In the genomic region with DNA sequence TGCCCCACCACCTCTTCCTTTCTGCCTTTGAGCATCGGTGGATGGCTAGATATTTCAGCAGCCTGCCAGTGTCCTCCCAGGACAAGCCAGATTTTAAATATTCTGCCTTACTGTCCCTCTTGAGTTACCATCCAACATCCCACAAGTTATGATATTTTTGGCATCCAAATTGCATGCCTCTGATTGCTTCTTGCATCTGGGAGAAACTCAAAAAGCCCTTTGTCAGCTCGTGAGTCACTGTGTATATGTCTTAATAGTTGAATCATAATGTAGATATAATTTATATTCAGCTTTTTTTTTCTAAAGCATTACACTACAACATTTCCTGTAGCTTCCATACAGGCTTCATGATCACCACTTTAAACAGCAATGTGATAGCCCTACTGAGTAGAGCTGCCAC, we compare ENCODE assay signal across 29 mouse cellular contexts. TPM values are rescaled to one million over a fixed set of nuclear protein-coding genes. Genes with fewer than 3 reads are reported as not detected.
A peak's percentile ranks its signal among the peaks of the same experiment; 100 is the strongest.
DNase-seq lines count a peak whose midpoint lies in the region; ATAC-seq and TF ChIP-seq lines count a peak whose summit lies in the region.
"Had no signal": no experiment of that assay in that cellular context is flagged by ENCODE, and none has a peak within 500 bp of the region (broad histone marks: within the 10 kb centered on the region; RNA-seq: fewer than 3 reads in every experiment).

No protein-coding gene starts in this region.

- H3K4me1 ChIP-seq in hindbrain, embryonic 10.5 days (replicated peaks) = peaks cover 37% of the 10 kb centered on the region
- no peaks in the 10 kb centered on the region for H3K4me1 ChIP-seq in hindbrain, embryonic 11.5 days (replicated peaks; ENCODE audit: control insufficient read depth, insufficient read depth, low read length)
- H3K4me1 ChIP-seq in midbrain, embryonic 13.5 days (replicated peaks) = peaks cover 33% of the 10 kb centered on the region
- H3K4me1 ChIP-seq in midbrain, embryonic 11.5 days (ENCODE audit: control insufficient read depth, insufficient read depth, low read length) = peaks cover 3% of the 10 kb centered on the region; the same call in 1 of the 2 replicates
- H3K4me1 ChIP-seq: embryonic facial prominence, embryonic 12.5 days; embryonic facial prominence, embryonic 15.5 days had no signal

- WGBS in hindbrain, embryonic 10.5 days = 80% methylated on average over 2 of the region's 2 CpGs
- WGBS in hindbrain, embryonic 11.5 days = 80% methylated on average over 2 of the region's 2 CpGs
- 75% methylated on average over 2 of the region's 2 CpGs for WGBS in midbrain, embryonic 13.5 days
- 77% methylated on average over 2 of the region's 2 CpGs for WGBS in midbrain, embryonic 11.5 days

- no peak for TF ChIP-seq CTCF in C2C12 (IDR thresholded peaks at IDR 0.05; ENCODE audit: control insufficient read depth, insufficient read depth, insufficient read length)

- H3K9me3 ChIP-seq in hindbrain, embryonic 10.5 days = no peaks in the 10 kb centered on the region
- H3K9me3 ChIP-seq in hindbrain, embryonic 11.5 days (ENCODE audit: control insufficient read depth, low read length) = no peaks in the 10 kb centered on the region
- H3K9me3 ChIP-seq in midbrain, embryonic 13.5 days = no peaks in the 10 kb centered on the region
- no peaks in the 10 kb centered on the region for H3K9me3 ChIP-seq in midbrain, embryonic 11.5 days (ENCODE audit: control insufficient read depth, low read length)
- H3K9me3 ChIP-seq: embryonic facial prominence, embryonic 12.5 days; embryonic facial prominence, embryonic 15.5 days; heart, embryonic 13.5 days; hindbrain, embryonic 15.5 days had no signal

- H3K36me3 ChIP-seq in hindbrain, embryonic 10.5 days = no peaks in the 10 kb centered on the region
- no peaks in the 10 kb centered on the region for H3K36me3 ChIP-seq in hindbrain, embryonic 11.5 days (ENCODE audit: control insufficient read depth, insufficient read depth, low read length)
- no peaks in the 10 kb centered on the region for H3K36me3 ChIP-seq in midbrain, embryonic 13.5 days
- H3K36me3 ChIP-seq in midbrain, embryonic 11.5 days (ENCODE audit: control insufficient read depth, insufficient read depth, low read length) = no peaks in the 10 kb centered on the region
- no peaks in the 10 kb centered on the region for H3K36me3 ChIP-seq in C2C12 (ENCODE audit: control insufficient read depth, insufficient read depth)
- no peaks in the 10 kb centered on the region for H3K36me3 ChIP-seq in myocyte (ENCODE audit: control insufficient read depth, insufficient read depth)
- H3K36me3 ChIP-seq: embryonic facial prominence, embryonic 12.5 days; embryonic facial prominence, embryonic 15.5 days; heart, embryonic 13.5 days; hindbrain, embryonic 15.5 days had no signal

- no peak for TF ChIP-seq POLR2A in myocyte (IDR thresholded peaks at IDR 0.05; ENCODE audit: insufficient read length, low read depth)

- H3K27me3 ChIP-seq in hindbrain, embryonic 10.5 days (ENCODE audit: insufficient read depth, poor library complexity, severe bottlenecking) = peaks cover 78% of the 10 kb centered on the region
- H3K27me3 ChIP-seq in hindbrain, embryonic 11.5 days (ENCODE audit: control insufficient read depth, insufficient read depth, low read length) = peaks cover 28% of the 10 kb centered on the region
- peaks cover 45% of the 10 kb centered on the region for H3K27me3 ChIP-seq in midbrain, embryonic 13.5 days
- H3K27me3 ChIP-seq in midbrain, embryonic 11.5 days (ENCODE audit: control insufficient read depth, insufficient read depth, low read length) = peaks cover 18% of the 10 kb centered on the region
- H3K27me3 ChIP-seq in C2C12 (ENCODE audit: control insufficient read depth, insufficient read depth, insufficient read length) (peaks cover 14% of the 10 kb centered on the region), myocyte (ENCODE audit: control insufficient read depth, insufficient read depth, insufficient read length) (peaks cover 17% of the 10 kb centered on the region)

- DNase-seq in hindbrain, embryonic 10.5 days (ENCODE audit: low spot score) = no peak
- no peak for DNase-seq in hindbrain, embryonic 11.5 days (ENCODE audit: low spot score)
- no peak for DNase-seq in midbrain, embryonic 11.5 days (ENCODE audit: low spot score, missing footprints)
- DNase-seq in lung, postnatal 10 days = no peak
- DNase-seq: adrenal gland, postnatal 10 days; adrenal gland, postnatal 36 days; cerebellum, adult 11 months; cerebellum, adult 2 months; cerebellum, adult 9-11 months; cerebellum, postnatal 25 days; forebrain, postnatal 0 days; gastrocnemius, adult 2 months; gastrocnemius, postnatal 14 days; heart, adult 18-20 months; heart, postnatal 14 days; heart, postnatal 4 days had no signal

- H3K27ac ChIP-seq in hindbrain, embryonic 10.5 days = 0 out of 2 replicates have a peak overlapping the region, but pooled peaks have one; percentile 35
- H3K27ac ChIP-seq in hindbrain, embryonic 11.5 days (ENCODE audit: low read depth, low read length) = no peak overlapping the region
- peak overlapping the region; percentile 45; the same call in 1 of the 2 replicates for H3K27ac ChIP-seq in midbrain, embryonic 13.5 days
- no peak overlapping the region for H3K27ac ChIP-seq in midbrain, embryonic 11.5 days (ENCODE audit: low read depth, low read length)
- H3K27ac ChIP-seq: embryonic facial prominence, embryonic 12.5 days; embryonic facial prominence, embryonic 15.5 days; gastrocnemius, adult 2 months; heart, embryonic 13.5 days; hindbrain, embryonic 15.5 days had no signal

- H3K79me2 ChIP-seq in C2C12 (ENCODE audit: control insufficient read depth, insufficient read depth) (no peaks in the 10 kb centered on the region), myocyte (ENCODE audit: control insufficient read depth, insufficient read depth) (no peaks in the 10 kb centered on the region)

- H3K4me3 ChIP-seq in hindbrain, embryonic 10.5 days = no peak overlapping the region
- H3K4me3 ChIP-seq in hindbrain, embryonic 11.5 days (ENCODE audit: low read depth, low read length) = no peak overlapping the region
- H3K4me3 ChIP-seq in midbrain, embryonic 13.5 days (replicated peaks) = no peak overlapping the region
- no peak overlapping the region for H3K4me3 ChIP-seq in midbrain, embryonic 11.5 days (ENCODE audit: low read depth, low read length)
- H3K4me3 ChIP-seq in C2C12 (ENCODE audit: insufficient read depth, poor library complexity, severe bottlenecking) = no peak overlapping the region
- no peak overlapping the region for H3K4me3 ChIP-seq in myocyte
- H3K4me3 ChIP-seq: embryonic facial prominence, embryonic 12.5 days; embryonic facial prominence, embryonic 15.5 days; gastrocnemius, adult 2 months; heart, embryonic 13.5 days; hindbrain, embryonic 15.5 days had no signal

- H3K9ac ChIP-seq in hindbrain, embryonic 11.5 days (ENCODE audit: low read depth, low read length) = no peak overlapping the region
- H3K9ac ChIP-seq in midbrain, embryonic 13.5 days (replicated peaks) = no peak overlapping the region; the same call in 1 of the 2 replicates
- no peak overlapping the region for H3K9ac ChIP-seq in midbrain, embryonic 11.5 days (ENCODE audit: low read length)
- H3K9ac ChIP-seq: embryonic facial prominence, embryonic 12.5 days; embryonic facial prominence, embryonic 15.5 days; forebrain, postnatal 0 days; heart, embryonic 13.5 days; hindbrain, embryonic 15.5 days had no signal

- H3K79me3 ChIP-seq in C2C12 (ENCODE audit: low read depth) = no peaks in the 10 kb centered on the region

- H3K4me2 ChIP-seq in hindbrain, embryonic 11.5 days (replicated peaks; ENCODE audit: low read depth, low read length) = no peak overlapping the region
- no peak overlapping the region for H3K4me2 ChIP-seq in midbrain, embryonic 13.5 days (replicated peaks)
- H3K4me2 ChIP-seq in midbrain, embryonic 11.5 days = no peak overlapping the region
- H3K4me2 ChIP-seq in myocyte (ENCODE audit: low read depth) = peak overlapping the region; percentile 27
- H3K4me2 ChIP-seq: embryonic facial prominence, embryonic 12.5 days; embryonic facial prominence, embryonic 15.5 days; heart, embryonic 13.5 days; hindbrain, embryonic 15.5 days had no signal

- no peak overlapping the region for H3ac ChIP-seq in C2C12 (ENCODE audit: control insufficient read depth, insufficient read length, low read depth)
- no peak overlapping the region for H3ac ChIP-seq in myocyte (ENCODE audit: control insufficient read depth, insufficient read length)

- ATAC-seq in hindbrain, embryonic 11.5 days (ENCODE audit: low FRiP score) = no peak
- ATAC-seq in midbrain, embryonic 13.5 days = no peak
- ATAC-seq in midbrain, embryonic 11.5 days (ENCODE audit: low FRiP score) = no peak
- ATAC-seq: forebrain, embryonic 14.5 days; forebrain, postnatal 0 days; Patski had no signal

RNA-seq across cellular contexts. Expression of gene Dnajc5g, which starts 19.0 kb away (rescaled TPM):
- polyA plus RNA-seq in hindbrain, embryonic 10.5 days (2016; fragmentation: Nextera tagmentation; extraction: Ambion mirVana) = not detected in 2 replicates
- not detected in 2 replicates for polyA plus RNA-seq in hindbrain, embryonic 11.5 days (2014; fragmentation: Nextera tagmentation; extraction: Ambion mirVana)
- not detected in 2 replicates for polyA plus RNA-seq in midbrain, embryonic 13.5 days (2015; fragmentation: Nextera tagmentation; extraction: Ambion mirVana)
- polyA plus RNA-seq in midbrain, embryonic 11.5 days (2014; fragmentation: Nextera tagmentation; extraction: Ambion mirVana) = not detected in 2 replicates
- polyA plus RNA-seq in C2C12 (2012; fragmentation: generic; extraction: Trizol) (not detected), myocyte (2012; fragmentation: generic; extraction: Trizol) (not detected)
- polyA plus RNA-seq: cerebellum, adult 2 months; embryonic facial prominence, embryonic 12.5 days; embryonic facial prominence, embryonic 15.5 days; forebrain, embryonic 11.5 days; forebrain, embryonic 14.5 days; forebrain, postnatal 0 days; frontal cortex, adult 2 months; heart, embryonic 13.5 days; heart, embryonic 16.5 days; hindbrain, embryonic 15.5 days; intestine, embryonic 14.5 days; Patski had no signal

RNA-seq across cellular contexts. Expression of gene Slc30a3, which starts 20.9 kb away (rescaled TPM):
- 2.1 and 9.3 TPM in 2 replicates for polyA plus RNA-seq in hindbrain, embryonic 10.5 days (2016; fragmentation: Nextera tagmentation; extraction: Ambion mirVana)
- polyA plus RNA-seq in hindbrain, embryonic 11.5 days (2014; fragmentation: Nextera tagmentation; extraction: Ambion mirVana) = 8.4 and 9.2 TPM in 2 replicates
- 15.9 and 16.8 TPM in 2 replicates for polyA plus RNA-seq in midbrain, embryonic 13.5 days (2015; fragmentation: Nextera tagmentation; extraction: Ambion mirVana)
- 6.9 and 7.2 TPM in 2 replicates for polyA plus RNA-seq in midbrain, embryonic 11.5 days (2014; fragmentation: Nextera tagmentation; extraction: Ambion mirVana)
- 0.71 TPM for polyA plus RNA-seq in C2C12 (2012; fragmentation: generic; extraction: Trizol)
- polyA plus RNA-seq in myocyte (2012; fragmentation: generic; extraction: Trizol) = 0.19 TPM

RNA-seq across cellular contexts. Expression of gene Trim54, which starts 29.4 kb away (rescaled TPM):
- not detected in 2 replicates for polyA plus RNA-seq in hindbrain, embryonic 10.5 days (2016; fragmentation: Nextera tagmentation; extraction: Ambion mirVana)
- 0.10 TPM in 1 of 2 replicates, not detected in the other for polyA plus RNA-seq in hindbrain, embryonic 11.5 days (2014; fragmentation: Nextera tagmentation; extraction: Ambion mirVana)
- not detected in 2 replicates for polyA plus RNA-seq in midbrain, embryonic 13.5 days (2015; fragmentation: Nextera tagmentation; extraction: Ambion mirVana)
- not detected in 2 replicates for polyA plus RNA-seq in midbrain, embryonic 11.5 days (2014; fragmentation: Nextera tagmentation; extraction: Ambion mirVana)
- polyA plus RNA-seq in C2C12 (2012; fragmentation: generic; extraction: Trizol) = 6.5 TPM
- polyA plus RNA-seq in myocyte (2012; fragmentation: generic; extraction: Trizol) = 110 TPM
- polyA plus RNA-seq: cerebellum, adult 2 months; forebrain, embryonic 11.5 days; forebrain, embryonic 14.5 days; forebrain, postnatal 0 days; hindbrain, embryonic 15.5 days; intestine, embryonic 14.5 days; Patski had no signal

RNA-seq across cellular contexts. Expression of gene Cad, which starts 32.6 kb away (rescaled TPM):
- polyA plus RNA-seq in hindbrain, embryonic 10.5 days (2016; fragmentation: Nextera tagmentation; extraction: Ambion mirVana) = 43.5 and 55.9 TPM in 2 replicates
- polyA plus RNA-seq in hindbrain, embryonic 11.5 days (2014; fragmentation: Nextera tagmentation; extraction: Ambion mirVana) = 19.7 and 19.8 TPM in 2 replicates
- polyA plus RNA-seq in midbrain, embryonic 13.5 days (2015; fragmentation: Nextera tagmentation; extraction: Ambion mirVana) = 16.1 and 19.1 TPM in 2 replicates
- 20.5 and 22.2 TPM in 2 replicates for polyA plus RNA-seq in midbrain, embryonic 11.5 days (2014; fragmentation: Nextera tagmentation; extraction: Ambion mirVana)
- polyA plus RNA-seq in C2C12 (2012; fragmentation: generic; extraction: Trizol) (64.9 TPM), myocyte (2012; fragmentation: generic; extraction: Trizol) (31.5 TPM)

RNA-seq across cellular contexts. Expression of gene Slc5a6, which starts 38.4 kb away (rescaled TPM):
- 8.1 and 10.1 TPM in 2 replicates for polyA plus RNA-seq in hindbrain, embryonic 10.5 days (2016; fragmentation: Nextera tagmentation; extraction: Ambion mirVana)
- polyA plus RNA-seq in hindbrain, embryonic 11.5 days (2014; fragmentation: Nextera tagmentation; extraction: Ambion mirVana) = 6.3 and 7.6 TPM in 2 replicates
- 17.3 and 19.3 TPM in 2 replicates for polyA plus RNA-seq in midbrain, embryonic 13.5 days (2015; fragmentation: Nextera tagmentation; extraction: Ambion mirVana)
- polyA plus RNA-seq in midbrain, embryonic 11.5 days (2014; fragmentation: Nextera tagmentation; extraction: Ambion mirVana) = 7.3 and 8.3 TPM in 2 replicates
- 11.6 TPM for polyA plus RNA-seq in C2C12 (2012; fragmentation: generic; extraction: Trizol)
- polyA plus RNA-seq in myocyte (2012; fragmentation: generic; extraction: Trizol) = 11.1 TPM

Comparison
In these comparisons a context has a peak if more than half of its experiments do, and no peak if none do; other contexts are left out.
1. H3K27ac ChIP-seq: peak in hindbrain, embryonic 10.5 days (single experiment) and midbrain, embryonic 13.5 days (single experiment); none in hindbrain, embryonic 11.5 days (single experiment) and midbrain, embryonic 11.5 days (single experiment).
2. RNA of gene Trim54, which starts 29.4 kb away (polyA plus RNA-seq): 110 TPM in myocyte (single experiment); 6.5 TPM in C2C12 (single experiment), not detected in hindbrain, embryonic 10.5 days, 0.10 TPM in hindbrain, embryonic 11.5 days, not detected in midbrain, embryonic 13.5 days and not detected in midbrain, embryonic 11.5 days; every median in the first group is over 10 times any median in the second.